Mouse (Mus musculus) right cerebral cortex, postnatal 36 days (tissue): ENCODE measurements around the gene Hypk.

Experiments
- DNase-seq, 2 experiments: peaks; one replicate each; pipeline ENCODE4 v3.0.0; 2022; ENCODE audit warnings: low spot score in 2 of 2, mixed read lengths in 1 of 2

Hypk gene

GRCm38 (mm10) chr2:121452990-121453389 is at the start of gene Hypk:
TSS of gene Hypk (plus strand) at chr2:121453290.
- no peak for DNase-seq

GRCm38 (mm10) chr2:121403296-121403695 is 49.8 kb upstream of the Hypk start:
- DNase-seq, result no peak

GRCm38 (mm10) chr2:121408160-121408559 is 44.9 kb upstream of the Hypk start:
- no peak for DNase-seq

GRCm38 (mm10) chr2:121412843-121413386 is 40.2 kb upstream of the Hypk start:
- DNase-seq, result peak in 1 of 2 experiments; percentile 3

GRCm38 (mm10) chr2:121413387-121414042 is 39.6 kb upstream of the Hypk start, which contains the start of the genes Pdia3 and Catsper2:
TSS of gene Pdia3 (plus strand) at chr2:121413775.
TSS of gene Catsper2 (minus strand) at chr2:121413792.
- peak; percentile 94 for DNase-seq

- no peak for DNase-seq
Measured at GRCm38 (mm10) chr2:121414139-121414685, 38.9 kb upstream of the Hypk start.

- DNase-seq, result no peak
Measured at GRCm38 (mm10) chr2:121415103-121415502, 38.0 kb upstream of the Hypk start.

- no peak for DNase-seq
Measured at GRCm38 (mm10) chr2:121415591-121415990, 37.5 kb upstream of the Hypk start.

- no peak for DNase-seq
Measured at GRCm38 (mm10) chr2:121416356-121416755, 36.7 kb upstream of the Hypk start.

- no peak for DNase-seq
Measured at GRCm38 (mm10) chr2:121418476-121418875, 34.6 kb upstream of the Hypk start.

- DNase-seq, result no peak
Measured at GRCm38 (mm10) chr2:121423166-121423565, 29.9 kb upstream of the Hypk start.

GRCm38 (mm10) chr2:121425890-121426289 is 27.2 kb upstream of the Hypk start:
- DNase-seq, result no peak

- DNase-seq, result no peak
Measured at GRCm38 (mm10) chr2:121434854-121435253, 18.2 kb upstream of the Hypk start.

- DNase-seq, result no peak
Measured at GRCm38 (mm10) chr2:121439746-121440145, 13.3 kb upstream of the Hypk start.

GRCm38 (mm10) chr2:121440834-121441605 is 12.1 kb upstream of the Hypk start:
- no peak for DNase-seq

- no peak for DNase-seq
Measured at GRCm38 (mm10) chr2:121441800-121442199, 11.3 kb upstream of the Hypk start.

GRCm38 (mm10) chr2:121442259-121443067 is 10.6 kb upstream of the Hypk start:
- DNase-seq, result no peak

GRCm38 (mm10) chr2:121443068-121443349 is 10.1 kb upstream of the Hypk start:
- DNase-seq, result no peak

- DNase-seq, result no peak
Measured at GRCm38 (mm10) chr2:121444178-121444577, 8.9 kb upstream of the Hypk start, which contains the start of gene Ell3. TSS of gene Ell3 (minus strand) at chr2:121444278.

GRCm38 (mm10) chr2:121445117-121445516 is 8.0 kb upstream of the Hypk start:
- no peak for DNase-seq

- no peak for DNase-seq
Measured at GRCm38 (mm10) chr2:121446506-121446905, 6.6 kb upstream of the Hypk start.

GRCm38 (mm10) chr2:121447006-121447405 is 6.1 kb upstream of the Hypk start:
- DNase-seq, result no peak
